Mouse (Mus musculus) G1E (cell line): Measurements from ENCODE around the gene E130308A19Rik. TPM values are rescaled to one million over a fixed set of nuclear protein-coding genes. Genes with fewer than 3 reads are reported as not detected.

Experiments used
- ATAC-seq: 2 replicates; pipeline ENCODE4 v1.8.0; 2016; ENCODE audit warnings: mild to moderate bottlenecking; ENCODE audit not compliant: insufficient number of reproducible peaks, poor library complexity, low FRiP score, severe bottlenecking; ENCODE audit errors: extremely low read depth
- DNase-seq: peaks from one replicate; pipeline ENCODE4 v3.0.0; 2012; ENCODE audit warnings: low spot score
- H3K27me3 ChIP-seq: 2 replicates; pipeline ENCODE4 v1.6.1; 2012; ENCODE audit warnings: mild to moderate bottlenecking, low read length, inconsistent platforms; ENCODE audit not compliant: insufficient read depth
- H3K36me3 ChIP-seq: replicated peaks from 2 replicates; pipeline ENCODE3; 2012; ENCODE audit warnings: mild to moderate bottlenecking, inconsistent platforms
- H3K4me1 ChIP-seq: 2 replicates; pipeline ENCODE4 v1.6.1; 2012; ENCODE audit warnings: low read depth, low read length, inconsistent platforms, mixed read lengths; ENCODE audit not compliant: insufficient read depth
- H3K4me3 ChIP-seq: 2 replicates; pipeline ENCODE4 v1.5.1; 2012; ENCODE audit warnings: low read depth, mild to moderate bottlenecking, inconsistent platforms, low read length, moderate library complexity, mixed read lengths
- H3K9me3 ChIP-seq: replicated peaks from 2 replicates; pipeline ENCODE4 v1.6.1; 2012; ENCODE audit warnings: inconsistent platforms
- CTCF ChIP-seq: IDR thresholded peaks from 2 replicates; pipeline ENCODE4 v1.5.1; 2012; ENCODE audit warnings: low read depth, low read length, inconsistent platforms, mixed read lengths
- GATA1 ChIP-seq: IDR thresholded peaks from 2 replicates; pipeline ENCODE4 v1.6.1; 2012; ENCODE audit warnings: borderline replicate concordance, low read length, inconsistent platforms, mixed read lengths
- GATA2 ChIP-seq: IDR thresholded peaks from 2 replicates; pipeline ENCODE4 v1.6.1; 2012; ENCODE audit warnings: low read depth, low read length, inconsistent platforms, borderline replicate concordance
- POLR2AphosphoS5 ChIP-seq: IDR thresholded peaks from 2 replicates; pipeline ENCODE4 v1.6.1; 2012; ENCODE audit warnings: low read depth, low read length, inconsistent platforms; ENCODE audit not compliant: insufficient replicate concordance
- TAL1 ChIP-seq: conservative IDR thresholded peaks from 2 replicates; pipeline ENCODE4 v1.6.1; 2012; ENCODE audit warnings: low read depth, low read length, inconsistent platforms, mixed read lengths
- polyA plus RNA-seq: library from polyadenylated mRNA; stranded (reverse); fragments of >175 nt; gene quantifications from 2 replicates; pipeline ENCODE4 v1.2.3, GENCODE M21; 2012
- total RNA-seq, 2 experiments: library from RNA; stranded (forward) in 1 of 2; stranded (reverse) in 1 of 2; fragments of 200-1000 nt in 1 of 2; fragments of >200 nt in 1 of 2; fragmentation: Nextera tagmentation in 1 of 2; gene quantifications; 2 replicates each; pipeline ENCODE4 v1.2.3; 2014 to 2017

Gene E130308A19Rik
- total and polyA plus RNA-seq, 3 experiments: 6.1 to 33.8 (median 8.1) TPM

DNA sequence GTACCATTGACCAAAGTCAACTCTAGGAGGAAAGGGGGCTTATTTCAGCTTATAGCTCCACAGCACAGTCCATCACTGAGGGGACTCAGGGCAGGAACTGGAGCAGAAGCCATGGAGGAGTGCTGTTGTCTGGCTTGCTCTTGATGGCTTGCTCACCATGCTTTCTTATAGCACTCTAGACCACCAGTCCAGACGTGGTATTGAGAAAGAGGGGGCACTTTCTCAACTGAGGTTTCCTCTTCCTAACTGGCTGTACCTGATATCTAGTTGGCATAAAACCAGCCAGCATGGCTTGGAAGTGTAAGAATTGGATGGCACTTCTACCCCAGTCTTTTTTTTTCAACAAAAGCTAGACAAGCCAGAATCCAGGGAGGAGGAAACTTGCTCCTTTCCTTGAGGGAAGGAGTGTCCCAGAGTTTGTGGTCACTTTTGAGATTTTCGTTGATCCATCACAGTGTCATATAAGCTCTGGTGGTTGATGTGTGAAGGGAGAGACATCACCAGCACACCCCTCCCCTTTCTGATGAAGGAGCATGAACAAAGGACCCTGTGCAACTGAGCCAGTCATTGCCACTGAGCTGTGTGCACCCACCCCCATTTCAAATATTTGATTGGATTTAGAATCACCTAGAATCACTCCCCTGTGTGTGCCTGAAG is 38.7 kb upstream of the E130308A19Rik start:
- no peak for DNase-seq
- Histone ChIP-seq H3K9me3 (no peaks in the 10 kb centered on the region), H3K36me3 (peaks cover 7% of the 10 kb centered on the region), H3K4me3 (no peak overlapping the region), H3K27me3 (no peaks in the 10 kb centered on the region), H3K4me1 (peaks cover 9% of the 10 kb centered on the region)
- TF ChIP-seq GATA1 (no peak), TAL1 (no peak), GATA2 (no peak), CTCF (no peak), POLR2AphosphoS5 (no peak)
- no peak for ATAC-seq

DNA sequence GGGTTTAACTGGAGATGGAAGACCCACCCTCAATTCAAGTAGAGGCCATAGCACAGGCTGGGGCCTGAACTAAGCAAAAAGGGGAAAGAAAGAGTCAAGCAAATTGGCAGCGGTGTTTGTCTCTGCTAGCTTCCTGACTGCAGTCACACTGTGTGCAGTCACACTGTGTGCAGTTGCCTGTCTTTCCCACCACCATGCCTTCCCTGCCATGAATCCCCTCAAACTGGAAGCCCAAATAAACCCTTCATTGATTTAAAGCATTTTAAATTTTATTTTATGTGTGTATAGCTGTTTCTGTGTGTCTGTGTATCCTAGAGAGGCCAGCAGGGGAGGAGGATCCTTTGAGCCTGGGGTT is 38.2 kb upstream of the E130308A19Rik start:
- peaks cover 9% of the 10 kb centered on the region for H3K36me3 ChIP-seq
- no peaks in the 10 kb centered on the region for H3K27me3 ChIP-seq
- H3K9me3 ChIP-seq: no peaks in the 10 kb centered on the region
- ATAC-seq (no peak), DNase-seq (no peak)
- TF ChIP-seq TAL1 (no peak), CTCF (no peak), GATA2 (no peak), POLR2AphosphoS5 (no peak), GATA1 (no peak)
- H3K4me1 ChIP-seq: peaks cover 5% of the 10 kb centered on the region; the same call in 1 of the 2 replicates
- no peak overlapping the region for H3K4me3 ChIP-seq

- ATAC-seq: no peak
- TF ChIP-seq TAL1 (no peak), CTCF (no peak), POLR2AphosphoS5 (no peak), GATA1 (no peak), GATA2 (no peak)
- no peak for DNase-seq
- Histone ChIP-seq H3K27me3 (no peaks in the 10 kb centered on the region), H3K4me3 (no peak overlapping the region), H3K4me1 (peaks cover 3% of the 10 kb centered on the region; the same call in 1 of the 2 replicates), H3K9me3 (no peaks in the 10 kb centered on the region), H3K36me3 (peaks cover 42% of the 10 kb centered on the region)
These were observed 31.4 kb upstream of the E130308A19Rik start for GRCm38 (mm10) chr4:59594614-59595013.

DNA sequence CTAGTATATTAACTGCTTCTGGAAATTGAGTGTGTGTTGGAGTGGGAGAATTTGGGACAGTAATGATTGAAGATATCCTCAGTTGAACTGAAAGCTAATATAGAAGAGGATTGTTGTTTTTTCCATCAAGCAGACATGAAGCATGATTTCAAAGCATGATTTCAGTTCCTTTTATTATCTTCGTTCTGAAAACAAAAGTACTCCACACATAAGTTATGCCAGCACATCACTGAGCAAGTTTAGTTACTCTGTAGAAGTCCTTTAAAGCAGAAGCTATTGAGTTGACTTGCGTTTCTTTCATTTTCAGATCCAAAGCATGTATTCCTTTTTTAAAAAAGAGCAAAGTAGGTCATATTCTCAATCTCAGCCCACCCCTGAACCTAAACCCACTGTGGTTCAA is 29.5 kb upstream of the E130308A19Rik start:
- peaks cover 51% of the 10 kb centered on the region for H3K36me3 ChIP-seq
- H3K4me1 ChIP-seq: peaks cover 3% of the 10 kb centered on the region; the same call in 1 of the 2 replicates
- H3K27me3 ChIP-seq: no peaks in the 10 kb centered on the region
- TF ChIP-seq TAL1: no peak
- TF ChIP-seq GATA2: no peak
- no peak for TF ChIP-seq CTCF
- TF ChIP-seq GATA1: no peak
- no peak for TF ChIP-seq POLR2AphosphoS5
- no peak overlapping the region for H3K4me3 ChIP-seq
- no peaks in the 10 kb centered on the region for H3K9me3 ChIP-seq
- DNase-seq: no peak
- ATAC-seq: no peak

DNA sequence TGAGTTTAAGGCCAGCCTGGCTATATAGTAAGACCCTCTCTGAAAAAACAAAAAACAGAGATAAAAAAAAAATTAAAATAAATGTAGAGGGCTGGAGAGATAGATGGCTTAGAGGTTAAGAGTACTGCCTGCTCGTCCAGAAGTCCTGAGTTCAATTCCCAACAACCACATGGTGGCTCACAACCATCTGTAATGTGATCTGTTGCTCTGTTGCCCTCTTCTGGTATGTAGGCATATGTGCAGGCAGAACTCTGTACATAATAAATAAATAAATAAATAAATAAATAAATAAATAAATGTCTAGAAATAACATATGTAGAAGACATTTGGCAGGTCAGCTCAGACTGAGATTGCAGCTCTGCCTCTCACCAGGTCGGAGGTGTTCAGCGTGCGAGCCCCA is 23.3 kb upstream of the E130308A19Rik start:
- peaks cover 31% of the 10 kb centered on the region for H3K36me3 ChIP-seq
- TF ChIP-seq POLR2AphosphoS5: no peak
- TF ChIP-seq GATA2: no peak
- no peak for TF ChIP-seq CTCF
- no peak for TF ChIP-seq GATA1
- TF ChIP-seq TAL1: no peak
- no peaks in the 10 kb centered on the region for H3K27me3 ChIP-seq
- H3K4me3 ChIP-seq: no peak overlapping the region
- H3K9me3 ChIP-seq: no peaks in the 10 kb centered on the region
- DNase-seq (no peak), ATAC-seq (no peak)
- peaks cover 18% of the 10 kb centered on the region for H3K4me1 ChIP-seq

GRCm38 (mm10) chr4:59604892-59605291 is 21.1 kb upstream of the E130308A19Rik start:
- peaks cover 23% of the 10 kb centered on the region for H3K36me3 ChIP-seq
- no peak overlapping the region for H3K4me3 ChIP-seq
- ATAC-seq: no peak
- no peaks in the 10 kb centered on the region for H3K27me3 ChIP-seq
- no peaks in the 10 kb centered on the region for H3K9me3 ChIP-seq
- H3K4me1 ChIP-seq: peaks cover 15% of the 10 kb centered on the region
- TF ChIP-seq CTCF (no peak), POLR2AphosphoS5 (no peak), GATA1 (no peak), GATA2 (no peak), TAL1 (no peak)
- DNase-seq: no peak
